Mouse (Mus musculus): ENCODE data around the gene Txk.
A peak's percentile ranks its signal among the peaks of the same experiment; 100 is the strongest.

Gene Txk

DNA sequence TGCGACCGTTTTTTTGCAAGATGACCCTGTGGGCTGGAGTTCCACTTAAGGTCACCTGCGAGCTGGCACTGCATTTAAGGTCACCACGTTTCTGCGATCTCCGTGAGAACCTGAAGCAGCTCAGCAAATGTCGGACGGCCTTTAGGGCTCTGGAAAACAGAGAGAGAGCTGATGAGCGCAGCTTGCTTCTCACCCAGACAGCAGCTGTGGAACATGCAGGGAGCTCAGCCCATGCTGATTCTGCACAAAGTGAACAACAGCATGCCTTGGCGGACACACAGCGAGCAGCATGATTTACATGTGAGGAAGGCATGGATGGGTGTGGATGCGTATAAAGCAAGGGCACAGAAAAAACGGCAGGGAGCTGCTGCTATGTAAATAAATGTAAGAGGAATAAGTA, 56.1 kb downstream of the Txk start:
- DNase-seq (ENCODE audit: low read depth, low spot score): no peak

DNA sequence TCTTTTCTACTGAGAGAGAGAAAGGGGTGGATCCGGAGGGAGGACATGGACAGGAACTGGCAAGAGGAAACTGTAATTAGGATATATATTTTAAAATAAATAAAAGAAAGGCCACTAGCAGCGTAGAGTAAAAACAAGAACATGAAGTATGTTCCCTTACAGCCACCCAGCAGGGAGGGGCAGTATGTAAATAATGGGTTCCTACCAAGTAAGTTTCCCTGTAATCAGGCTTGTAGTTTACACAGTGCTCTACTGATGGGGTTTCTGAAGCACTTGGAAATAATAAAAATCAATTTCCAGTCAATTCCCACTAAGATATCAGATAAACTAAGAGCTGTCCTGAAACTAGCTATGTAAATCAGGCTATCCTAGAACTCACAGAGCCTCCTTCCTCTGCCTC, 57.9 kb downstream of the Txk start:
- no peak for DNase-seq (ENCODE audit: low read depth, low spot score)

DNA sequence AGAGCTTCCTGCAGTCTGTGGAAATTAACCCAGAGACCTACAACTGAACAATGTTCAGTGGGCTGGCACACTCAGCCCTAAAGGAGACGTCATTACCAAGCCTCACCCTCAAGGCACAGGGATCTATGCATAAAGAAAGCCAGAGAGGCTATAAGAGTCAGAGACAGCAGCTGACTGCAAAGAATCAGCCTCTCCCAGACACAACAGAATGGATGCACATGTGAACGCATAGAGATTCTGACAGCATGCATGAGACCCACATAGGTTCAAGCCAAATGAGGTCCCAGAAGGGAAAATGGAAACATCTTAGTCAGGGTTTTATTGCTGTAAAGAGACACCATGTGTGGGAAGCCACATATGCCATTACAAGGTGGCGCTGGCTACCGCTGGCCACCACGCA, 62.1 kb downstream of the Txk start:
- DNase-seq (ENCODE audit: low read depth, low spot score): no peak

DNA sequence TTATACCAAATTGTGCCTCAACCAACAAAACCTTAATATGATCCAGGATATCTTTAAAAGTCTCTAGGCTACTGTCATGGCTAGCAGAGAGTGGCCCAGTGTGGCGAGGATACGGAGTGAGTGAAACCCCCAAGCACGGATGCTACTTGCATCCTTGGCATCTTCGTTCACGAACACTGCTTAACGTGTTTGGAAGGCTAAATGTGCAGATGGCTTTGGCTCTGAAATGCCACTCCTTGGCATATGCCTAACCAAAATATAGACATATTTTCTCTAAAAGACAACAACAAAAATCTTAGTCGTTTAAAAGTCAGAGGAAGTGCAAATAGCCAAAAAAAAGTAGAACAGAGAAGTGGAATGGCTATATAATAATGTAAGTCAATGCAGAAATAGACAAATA, 63.0 kb downstream of the Txk start:
- no peak for DNase-seq (ENCODE audit: low read depth, low spot score)

DNA sequence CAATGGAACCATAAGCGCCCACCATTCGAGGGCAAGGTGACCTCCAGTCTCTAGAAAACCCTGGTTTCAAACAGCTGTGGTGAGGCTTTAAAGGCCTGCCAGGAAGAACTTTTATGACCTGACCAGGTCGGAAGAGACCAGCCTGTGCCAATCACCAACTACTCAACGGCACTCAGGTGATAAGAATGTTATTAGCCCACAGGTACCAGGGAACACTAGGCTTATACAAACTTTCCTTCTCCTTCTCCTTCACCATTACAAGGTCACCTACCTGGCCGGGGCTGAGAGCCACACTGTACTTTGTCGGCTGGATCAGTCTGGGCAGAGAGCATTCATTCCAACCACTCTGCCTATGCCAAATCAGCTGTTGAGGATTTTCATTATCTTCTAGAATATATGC, 71.1 kb downstream of the Txk start:
- DNase-seq (ENCODE audit: low read depth, low spot score): no peak

DNA sequence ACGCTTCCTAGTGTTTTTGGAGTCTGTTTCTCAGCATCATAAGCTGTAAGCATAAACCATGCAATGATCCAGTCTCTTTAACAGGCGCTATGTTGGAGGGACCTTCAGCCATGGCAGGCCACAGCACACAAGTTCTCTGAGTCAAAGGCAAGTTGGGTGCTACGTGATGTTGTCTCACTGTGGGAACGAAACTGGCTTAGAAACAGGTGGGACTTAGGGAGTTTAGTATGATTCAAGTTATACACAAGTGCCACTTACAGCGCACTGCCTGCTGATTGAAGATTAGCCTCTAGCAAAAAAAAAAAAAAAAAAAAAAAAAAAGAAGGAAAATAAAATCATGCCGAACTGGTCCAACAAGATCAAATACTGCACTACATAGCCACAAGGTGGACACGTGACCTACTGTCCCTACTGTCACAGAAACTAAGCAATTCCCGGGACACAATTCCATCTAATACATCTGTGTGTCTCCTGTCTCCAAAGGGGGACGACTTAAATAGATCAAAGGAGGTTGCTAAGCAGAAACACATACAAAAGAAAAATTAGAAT, 77.5 kb downstream of the Txk start:
- DNase-seq (ENCODE audit: low read depth, low spot score): no peak

DNA sequence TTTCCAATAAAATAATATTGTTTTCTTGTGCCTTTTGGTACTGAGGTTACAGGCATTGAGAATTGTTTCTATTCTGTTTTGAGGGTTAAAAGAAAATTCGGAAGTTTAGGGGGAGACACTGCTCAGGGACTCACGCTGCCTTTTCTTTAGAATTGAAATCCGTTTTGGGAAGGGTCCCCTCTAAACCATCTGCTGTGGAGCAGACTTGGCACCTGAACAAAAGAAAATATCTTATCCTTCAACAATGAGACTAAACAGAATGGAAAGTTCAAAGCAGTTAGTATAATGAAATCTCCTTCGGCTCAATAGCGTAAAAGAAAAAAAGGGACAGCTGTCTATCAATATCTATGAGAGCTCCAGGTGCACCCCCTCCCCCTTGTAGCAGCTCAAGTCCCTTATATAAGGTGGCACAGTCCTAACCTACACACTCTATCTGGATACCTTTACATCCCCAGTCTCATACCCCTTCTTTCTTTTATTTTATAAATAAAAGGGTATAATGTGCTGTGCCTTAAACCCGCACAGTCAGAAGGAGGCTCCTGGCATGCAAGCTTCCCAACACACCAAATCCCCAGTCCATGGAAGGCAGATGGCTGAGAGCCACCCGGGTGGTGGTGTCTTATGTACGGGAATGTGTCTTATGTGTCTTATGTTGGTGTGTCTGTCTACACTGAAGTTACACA, 81.4 kb downstream of the Txk start:
- DNase-seq (ENCODE audit: low read depth, low spot score): no peak

DNA sequence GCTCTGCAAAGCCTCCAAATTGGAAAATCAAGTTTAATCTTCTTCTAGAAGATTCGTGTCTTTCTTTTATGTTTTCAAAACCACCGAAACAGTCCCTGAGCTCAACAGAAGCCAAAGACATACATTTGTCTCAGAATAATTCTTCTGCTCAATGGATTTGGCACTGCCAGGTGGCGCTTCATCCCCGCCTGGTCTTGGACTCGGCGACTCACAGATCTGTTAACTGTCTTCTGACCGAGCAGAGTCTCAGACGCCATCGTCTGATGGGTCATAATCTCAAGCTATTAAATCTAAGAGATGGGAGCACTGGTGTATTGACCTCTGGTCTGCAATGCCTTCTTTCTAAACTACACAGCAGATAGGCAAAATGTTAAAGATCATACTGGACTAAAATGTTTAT, 84.2 kb downstream of the Txk start:
- no peak for DNase-seq (ENCODE audit: low read depth, low spot score)

DNA sequence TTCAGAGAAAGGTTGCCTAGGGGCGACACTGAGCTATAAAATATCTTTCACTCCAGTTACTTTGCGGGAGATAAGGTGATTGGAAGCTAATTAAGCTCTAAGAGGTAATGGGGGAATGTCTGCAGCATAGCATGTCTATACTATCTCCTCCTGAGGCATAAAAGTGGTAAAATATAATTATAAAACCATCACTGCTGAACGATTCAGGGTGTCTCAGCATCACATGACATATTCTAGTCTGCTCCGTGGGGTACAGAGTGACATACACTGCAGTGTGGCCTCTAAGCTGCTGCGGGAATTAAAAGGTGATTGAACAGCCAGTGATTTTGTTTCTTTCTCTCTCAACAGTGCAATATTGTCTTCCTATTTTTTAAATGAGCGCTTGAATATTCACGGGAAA, 86.1 kb downstream of the Txk start:
- no peak for DNase-seq (ENCODE audit: low read depth, low spot score)

DNA sequence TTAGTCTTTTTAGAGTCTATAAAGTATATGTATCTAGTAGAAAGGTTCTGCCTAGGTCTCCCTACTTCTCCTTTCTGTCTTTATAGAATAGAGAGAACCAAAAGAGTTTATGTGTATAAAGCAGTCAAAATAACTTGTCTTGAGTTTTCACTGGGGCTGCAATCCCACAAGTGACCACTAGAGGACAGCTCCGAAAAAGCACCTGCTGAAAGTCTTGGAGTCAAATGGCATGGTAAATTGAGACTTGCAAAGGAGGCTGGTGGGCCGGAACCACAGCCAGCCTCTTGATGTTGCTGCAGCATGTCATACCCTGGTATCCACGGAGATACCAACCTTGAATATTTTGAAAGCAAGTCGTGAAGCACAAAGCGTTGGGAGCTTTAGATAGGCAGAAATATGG, 87.3 kb downstream of the Txk start:
- DNase-seq (ENCODE audit: low read depth, low spot score): peak; percentile 80

DNA sequence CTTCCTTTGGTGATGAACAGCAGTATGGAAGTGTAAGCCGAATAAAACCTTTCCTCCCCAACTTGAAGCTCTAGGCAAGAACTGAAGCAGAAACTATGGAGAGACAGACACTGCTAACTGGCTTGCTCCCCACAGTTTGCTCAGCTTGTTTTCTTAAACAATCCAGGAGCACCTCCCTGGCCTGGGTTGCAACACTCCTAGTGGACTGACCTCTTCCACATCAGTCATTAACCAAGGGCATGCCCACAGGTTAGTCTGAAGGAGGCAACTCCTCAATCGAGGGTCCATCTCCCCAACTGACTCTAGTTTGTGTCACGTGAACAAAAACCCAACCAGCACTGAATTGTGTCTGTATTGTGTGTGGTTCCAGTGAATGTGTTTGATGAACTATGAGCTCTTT, 87.7 kb downstream of the Txk start:
- DNase-seq (ENCODE audit: low read depth, low spot score): no peak

DNA sequence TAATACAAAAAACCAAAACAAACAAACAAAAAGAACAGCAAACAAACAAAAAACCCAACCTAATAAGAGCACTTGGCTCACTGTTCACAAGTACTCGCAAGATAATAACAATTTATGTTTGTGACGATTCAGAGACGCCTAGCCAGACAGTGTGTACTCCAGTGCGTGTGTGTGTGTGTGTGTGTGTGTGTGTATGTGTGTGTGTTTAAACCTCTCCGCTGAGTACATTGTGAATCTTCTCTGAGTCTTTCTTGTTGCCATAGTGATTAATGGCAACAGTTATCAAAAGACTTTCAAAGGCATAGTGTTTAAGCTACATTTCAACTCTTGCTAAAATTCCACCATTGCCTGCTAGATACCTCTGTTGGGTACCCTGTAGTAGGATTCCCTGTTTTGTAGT, 88.5 kb downstream of the Txk start:
- no peak for DNase-seq (ENCODE audit: low read depth, low spot score)

DNA sequence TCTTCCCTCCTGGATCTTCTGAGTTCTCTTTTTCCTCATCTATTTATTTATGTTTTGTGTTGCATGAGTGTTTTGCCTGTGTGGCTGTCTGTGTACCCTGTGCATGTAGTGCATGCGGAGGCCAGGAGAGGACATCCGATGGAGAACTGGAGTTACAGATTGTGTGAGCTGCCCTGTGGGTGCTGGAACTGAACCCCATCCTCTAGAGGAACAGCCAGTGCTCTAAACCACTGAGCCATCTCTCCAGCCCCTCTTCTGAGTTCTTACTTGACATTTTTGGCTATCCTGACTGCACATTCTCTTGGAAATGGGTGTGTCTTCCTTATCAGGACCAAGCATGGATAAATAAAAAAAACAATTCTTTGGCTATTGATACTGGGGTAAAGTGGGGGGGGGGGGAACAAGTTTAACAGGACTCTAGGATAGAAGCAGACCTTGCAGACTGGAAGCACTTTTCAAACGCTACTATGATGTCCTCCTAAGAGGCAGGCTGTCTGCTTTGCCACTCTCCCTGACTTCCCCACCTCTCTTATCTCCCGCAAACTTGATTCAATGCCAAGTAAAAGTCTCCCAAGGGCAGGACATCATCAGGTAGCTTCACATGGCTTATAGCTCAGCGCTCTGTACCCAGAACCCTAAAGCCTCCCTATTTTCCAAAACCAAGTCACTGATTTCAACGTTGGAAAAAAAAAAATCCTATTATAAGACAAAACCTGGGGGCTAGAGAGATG, 91.4 kb downstream of the Txk start:
- no peak for DNase-seq (ENCODE audit: low read depth, low spot score)

DNA sequence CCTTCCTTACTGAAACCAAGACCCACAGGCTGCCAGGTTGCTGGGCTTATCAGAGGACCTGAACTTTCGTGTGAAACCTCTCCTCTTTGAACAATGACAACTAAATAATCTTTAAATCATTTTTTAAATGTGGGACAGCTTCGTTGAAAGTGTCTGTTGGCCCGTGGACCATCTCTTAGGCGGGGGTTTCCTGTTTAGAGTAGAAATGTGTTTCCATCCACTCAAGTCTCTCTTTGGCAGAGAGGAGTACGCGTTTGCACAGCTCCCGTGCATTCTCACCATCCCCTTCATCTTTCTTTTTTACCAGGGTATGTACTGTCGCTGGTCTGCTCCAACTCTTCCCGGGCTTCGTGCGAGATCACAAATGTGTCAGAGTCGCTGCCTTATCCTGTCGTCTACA, 94.2 kb downstream of the Txk start:
- no peak for DNase-seq (ENCODE audit: low read depth, low spot score)

DNA sequence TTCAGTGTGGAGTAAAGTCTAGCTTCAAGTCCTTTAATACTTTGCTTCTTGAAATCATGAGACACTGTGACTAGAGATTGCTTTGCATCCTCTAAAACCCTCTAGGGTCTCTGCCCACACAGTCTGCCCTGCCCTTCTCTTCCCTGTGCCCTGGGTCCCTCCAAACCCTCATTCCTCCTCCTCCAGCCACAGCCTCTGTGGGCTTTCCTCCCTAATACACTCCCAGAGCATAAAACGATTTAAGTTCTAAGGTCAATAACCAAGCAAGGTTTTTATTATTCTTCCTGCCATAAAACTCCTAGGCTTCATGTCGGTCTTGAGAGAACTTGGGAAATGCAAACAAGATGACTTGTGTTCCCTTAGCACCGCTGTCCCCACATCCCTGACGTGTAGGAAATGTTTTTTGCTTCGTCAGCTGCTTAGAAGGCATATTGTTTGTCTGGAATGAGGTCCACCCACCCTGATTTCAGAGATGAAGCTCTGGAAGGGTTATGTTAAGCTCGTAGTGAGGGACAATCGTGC, 96.2 kb downstream of the Txk start:
- DNase-seq (ENCODE audit: low read depth, low spot score): no peak

DNA sequence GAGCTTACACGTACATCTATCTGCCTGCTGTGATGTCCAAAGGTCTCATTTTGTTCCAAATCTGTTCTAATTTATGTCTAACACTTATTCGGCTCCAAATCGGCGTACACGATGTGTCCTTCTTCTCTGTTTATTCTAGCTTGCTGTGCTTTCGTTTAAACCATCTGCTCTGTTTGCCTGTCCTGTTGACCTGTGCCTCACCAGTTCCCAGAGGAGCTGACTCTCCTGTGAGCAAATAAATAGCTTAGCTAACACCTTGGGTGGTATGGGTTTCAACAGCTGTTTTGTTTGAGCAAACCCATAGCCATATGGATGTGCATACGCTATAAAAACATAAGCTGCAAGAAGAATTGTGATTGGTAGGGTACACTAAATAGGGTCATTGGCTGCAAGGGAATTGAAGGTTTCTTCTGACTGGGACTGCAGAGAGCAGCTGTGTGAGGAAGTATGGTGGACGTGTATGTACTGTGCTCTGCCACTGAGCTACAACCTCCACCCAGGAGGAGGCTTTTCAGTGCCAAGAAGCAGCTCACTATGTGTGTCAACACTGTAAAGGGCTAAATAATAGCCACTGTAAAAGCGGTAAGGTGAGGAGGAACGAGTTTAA, 99.4 kb downstream of the Txk start:
- no peak for DNase-seq (ENCODE audit: low read depth, low spot score)

DNA sequence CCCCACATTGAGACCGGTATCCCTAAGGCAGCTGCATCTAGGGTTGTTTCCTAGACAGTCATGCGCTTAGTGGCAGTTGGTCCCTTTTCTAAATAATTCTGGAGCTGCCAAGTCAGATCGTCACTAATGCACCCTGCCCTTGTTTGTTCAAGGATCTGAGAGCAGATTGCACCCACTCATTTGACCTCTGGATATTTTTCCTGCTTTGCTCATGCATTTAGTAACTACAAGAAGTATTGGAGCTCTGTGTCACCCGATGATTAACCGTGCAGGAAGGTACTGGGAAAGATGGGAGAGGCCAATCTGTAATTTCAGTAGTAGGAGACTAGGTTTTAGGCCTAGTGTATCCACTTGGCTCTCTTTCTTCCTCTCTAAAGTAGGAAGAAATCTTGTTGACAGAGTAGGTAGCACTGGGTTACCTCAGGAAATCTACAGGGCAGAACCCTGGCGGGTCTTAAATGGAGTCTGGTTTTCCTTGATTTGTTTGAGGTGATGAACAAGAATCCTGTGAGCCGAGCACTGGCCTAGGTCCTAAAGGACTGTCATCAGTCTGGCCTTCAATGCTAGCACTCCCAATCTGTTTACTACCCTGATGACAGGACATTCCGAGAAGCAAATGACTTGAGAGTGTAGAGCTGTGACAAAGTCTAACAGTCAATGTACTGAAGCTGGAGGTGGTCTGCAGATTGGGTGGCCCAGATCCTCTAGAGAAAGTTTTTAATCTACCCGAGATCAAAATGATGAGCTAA, 103.4 kb downstream of the Txk start:
- DNase-seq (ENCODE audit: low read depth, low spot score): peak; percentile 82

DNA sequence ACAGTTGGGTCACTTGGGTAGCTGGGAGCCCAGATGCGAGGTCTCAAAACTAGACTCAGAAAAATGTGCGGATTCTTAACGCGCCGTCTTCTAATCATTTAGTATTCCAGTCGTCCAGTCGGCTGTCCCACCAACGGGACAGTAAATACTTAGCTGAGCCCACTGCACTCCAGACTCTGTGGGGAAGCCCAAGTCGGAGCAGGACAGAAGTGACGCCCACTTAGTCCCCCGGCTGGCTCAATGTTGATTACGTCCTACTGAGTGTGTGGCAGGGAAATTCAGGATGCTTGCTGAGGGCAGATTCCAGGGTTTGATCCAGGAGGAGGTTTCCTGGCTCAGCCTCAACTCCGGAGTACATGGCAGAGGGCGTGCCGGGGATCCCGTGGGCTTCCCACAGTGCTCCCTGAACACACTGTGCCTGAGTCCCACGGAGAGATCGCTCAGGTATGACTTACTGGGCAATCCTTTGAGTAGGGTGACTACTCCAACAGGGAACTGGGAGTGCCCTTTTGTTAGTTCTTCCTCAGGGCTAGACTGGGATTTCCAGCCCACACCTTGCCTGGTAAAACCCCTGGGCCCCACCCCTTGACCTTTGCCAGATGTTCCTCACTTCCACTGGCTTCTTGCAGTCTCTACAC, 104.5 kb downstream of the Txk start:
- peak; percentile 59 for DNase-seq (ENCODE audit: low read depth, low spot score)

DNA sequence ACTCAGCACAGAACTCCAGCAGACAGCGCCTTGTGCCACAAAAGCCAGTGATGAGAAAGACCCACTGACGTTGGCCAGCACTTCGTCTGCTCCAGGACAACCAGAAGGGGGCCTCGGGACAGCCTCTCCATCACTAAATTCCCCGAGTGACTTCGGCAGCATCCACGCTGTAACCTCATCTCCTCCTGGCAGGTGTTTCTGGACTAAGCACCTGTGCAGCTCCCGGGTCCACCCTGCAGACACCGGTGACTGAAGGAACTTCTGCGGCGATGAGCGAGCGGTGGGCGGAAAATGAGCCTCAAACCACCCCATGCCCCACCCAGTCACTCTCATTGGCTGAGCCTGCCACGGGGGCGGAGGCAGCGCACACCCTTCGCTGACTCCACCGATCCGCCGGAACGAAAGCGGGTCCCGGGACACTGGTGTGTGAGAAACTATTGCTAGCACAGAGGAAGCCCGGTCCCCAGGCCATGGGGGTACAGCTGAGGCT, 105.1 kb downstream of the Txk start, which contains the start of gene Nipal1:
Gene Nipal1, plus strand, starts transcription at position 378 of the 490 bp plus-strand sequence.
- DNase-seq (ENCODE audit: low read depth, low spot score): peak; percentile 86

DNA sequence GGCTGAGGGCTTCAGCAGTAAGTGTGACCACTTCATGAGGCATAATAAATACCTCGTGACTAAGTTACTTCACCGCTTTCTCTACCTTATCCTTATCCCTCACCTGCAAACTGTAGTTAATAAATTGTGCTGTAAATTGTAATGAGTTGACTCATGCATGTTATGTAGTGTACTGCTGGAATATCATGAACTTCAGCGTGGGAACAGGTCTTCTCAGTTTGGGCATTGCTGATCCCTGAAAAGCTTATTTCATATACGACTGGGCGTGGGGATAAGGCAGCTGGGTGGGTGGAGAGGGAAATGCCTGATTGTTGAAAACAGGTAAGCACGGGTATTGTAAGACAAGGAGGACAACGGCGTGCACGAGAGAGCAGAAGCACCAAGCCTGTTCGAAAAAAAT, 105.6 kb downstream of the Txk start:
- no peak for DNase-seq (ENCODE audit: low read depth, low spot score)

DNA sequence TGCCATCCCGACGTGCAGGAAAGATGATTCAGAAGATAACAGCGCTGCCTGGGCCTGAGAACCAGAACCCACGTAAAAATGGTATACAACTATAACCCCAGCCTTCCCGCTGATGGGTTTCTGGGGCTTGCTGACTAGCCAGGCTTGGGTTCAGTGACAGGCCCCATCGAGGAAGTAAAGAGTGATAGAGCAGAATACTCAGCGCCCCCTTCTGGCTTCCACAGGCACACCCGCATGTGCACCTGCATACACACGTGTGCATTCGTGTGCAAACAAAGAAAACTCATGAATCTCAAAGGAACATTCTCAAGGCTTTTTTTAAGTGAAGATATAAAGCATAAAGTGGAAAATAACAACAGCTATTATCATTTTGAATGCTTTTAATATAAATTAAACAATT, 106.4 kb downstream of the Txk start:
- DNase-seq (ENCODE audit: low read depth, low spot score): peak; percentile 44
